Mouse (Mus musculus) hindbrain, embryonic 10.5 days (tissue): ENCODE data around the gene Pacrg. TPM values are rescaled to one million over a fixed set of nuclear protein-coding genes. Genes with fewer than 3 reads are reported as not detected.

Experiments used
- DNase-seq: peaks from one replicate; pipeline ENCODE4 v3.0.0-alpha.2; 2017; ENCODE audit warnings: low spot score
- H3K27ac ChIP-seq: fragments of 300-500 bp; sonication (generic); 2 replicates; pipeline ENCODE4 v1.5.1; 2016; ENCODE audit warnings: mild to moderate bottlenecking, moderate library complexity
- H3K27me3 ChIP-seq: fragments of 300-500 bp; sonication (generic); 2 replicates; pipeline ENCODE4 v1.6.1; 2016; ENCODE audit warnings: mild to moderate bottlenecking; ENCODE audit not compliant: poor library complexity, insufficient read depth, severe bottlenecking
- H3K36me3 ChIP-seq: fragments of 300-500 bp; sonication (generic); 2 replicates; pipeline ENCODE4 v1.6.1; 2016; ENCODE audit warnings: mild to moderate bottlenecking, moderate library complexity
- H3K4me1 ChIP-seq: fragments of 300-500 bp; sonication (generic); replicated peaks from 2 replicates; pipeline ENCODE4 v1.6.1; 2016; ENCODE audit warnings: mild to moderate bottlenecking
- H3K4me3 ChIP-seq: fragments of 300-500 bp; sonication (generic); 2 replicates; pipeline ENCODE4 v1.5.1; 2016; ENCODE audit warnings: mild to moderate bottlenecking, moderate library complexity
- H3K9me3 ChIP-seq: fragments of 300-500 bp; sonication (generic); 2 replicates; pipeline ENCODE4 v1.6.1; 2016; ENCODE audit warnings: mild to moderate bottlenecking, moderate library complexity
- WGBS: fragments of 180-500 bp; shearing (Covaris S2); methylation state at CpG from one replicate; pipeline ENCODE4 v1.1.7; 2016; 5-methylcytosine and 5-hydroxymethylcytosine counted together
- polyA plus RNA-seq: library from polyadenylated mRNA; unstranded; fragments of >200 nt; fragmentation: Nextera tagmentation; extraction: Ambion mirVana; gene quantifications from 2 replicates; pipeline ENCODE4 v1.2.1, GENCODE M21; 2016

Gene Pacrg
- polyA plus RNA-seq, 1 experiment from 2014 or later, result 5.5 TPM

GRCm38 (mm10) chr17:10784401-10784920, 55.6 kb downstream of the Pacrg start:
- no peaks in the 10 kb centered on the region for H3K27me3 ChIP-seq
- H3K4me3 ChIP-seq, result no peak overlapping the region
- no peak overlapping the region for H3K27ac ChIP-seq
- DNase-seq, result no peak
- H3K9me3 ChIP-seq, result no peaks in the 10 kb centered on the region
- no peaks in the 10 kb centered on the region for H3K4me1 ChIP-seq
- H3K36me3 ChIP-seq, result no peaks in the 10 kb centered on the region
- 87% methylated on average over 4 of the region's 4 CpGs for WGBS

DNA sequence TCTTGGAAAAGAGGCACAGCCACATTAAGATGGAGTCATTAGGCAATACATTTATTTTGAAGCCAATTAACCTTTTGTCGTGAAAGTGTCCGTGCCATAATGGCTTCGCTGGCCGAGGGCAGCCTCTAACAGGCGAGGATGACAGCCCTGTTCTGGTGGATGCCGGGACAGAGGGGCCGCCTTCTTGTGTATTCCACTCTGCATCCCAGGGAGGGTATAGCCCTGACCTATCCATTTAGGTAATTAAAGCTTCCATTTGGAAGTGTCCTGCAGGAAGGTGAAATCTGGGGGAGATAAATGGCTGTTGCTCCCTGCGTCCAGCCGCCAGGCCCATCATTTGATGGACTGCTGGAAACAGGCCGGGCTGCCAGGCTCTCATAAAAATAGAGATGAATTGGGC, 63.6 kb downstream of the Pacrg start:
- 48% methylated on average over 10 of the region's 10 CpGs for WGBS

DNA sequence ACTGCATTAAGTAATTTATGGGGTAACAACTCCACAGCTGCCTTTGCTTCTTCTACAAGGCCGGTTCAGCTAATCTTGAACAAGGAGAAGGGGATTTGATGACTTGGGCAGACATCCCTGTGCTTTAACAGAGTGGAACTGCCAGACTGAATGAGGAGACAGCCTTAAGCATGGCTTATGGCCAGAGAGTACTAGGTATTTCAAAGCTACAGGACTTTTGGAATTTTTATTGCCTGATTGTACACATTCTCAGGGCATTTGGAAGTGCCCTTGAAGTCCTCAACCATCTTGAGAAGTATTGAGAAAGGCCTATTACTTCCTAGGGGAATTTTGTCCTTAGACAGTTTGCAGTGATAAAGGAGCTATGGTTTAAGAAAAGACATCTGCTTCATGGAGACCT, 65.6 kb downstream of the Pacrg start:
- DNase-seq, result no peak
- Histone ChIP-seq H3K27ac (no peak overlapping the region), H3K36me3 (no peaks in the 10 kb centered on the region), H3K9me3 (no peaks in the 10 kb centered on the region), H3K27me3 (no peaks in the 10 kb centered on the region), H3K4me1 (peaks cover 16% of the 10 kb centered on the region), H3K4me3 (no peak overlapping the region)
- 86% methylated on average over 1 of the region's 1 CpGs for WGBS

More for the DNA sequence above, 63.6 kb downstream of the Pacrg start:
- H3K4me3 ChIP-seq, result no peak overlapping the region
- no peaks in the 10 kb centered on the region for H3K27me3 ChIP-seq
- H3K4me1 ChIP-seq, result peaks cover 10% of the 10 kb centered on the region
- no peaks in the 10 kb centered on the region for H3K36me3 ChIP-seq
- peak; percentile 11 for DNase-seq
- no peak overlapping the region for H3K27ac ChIP-seq
- H3K9me3 ChIP-seq, result no peaks in the 10 kb centered on the region

GRCm38 (mm10) chr17:10772207-10772606, 67.9 kb downstream of the Pacrg start:
- no peak overlapping the region for H3K27ac ChIP-seq
- peaks cover 18% of the 10 kb centered on the region for H3K4me1 ChIP-seq
- no peaks in the 10 kb centered on the region for H3K36me3 ChIP-seq
- no peak for DNase-seq
- no peak overlapping the region for H3K4me3 ChIP-seq
- no peaks in the 10 kb centered on the region for H3K9me3 ChIP-seq
- 68% methylated on average over 3 of the region's 3 CpGs for WGBS
- H3K27me3 ChIP-seq, result no peaks in the 10 kb centered on the region

DNA sequence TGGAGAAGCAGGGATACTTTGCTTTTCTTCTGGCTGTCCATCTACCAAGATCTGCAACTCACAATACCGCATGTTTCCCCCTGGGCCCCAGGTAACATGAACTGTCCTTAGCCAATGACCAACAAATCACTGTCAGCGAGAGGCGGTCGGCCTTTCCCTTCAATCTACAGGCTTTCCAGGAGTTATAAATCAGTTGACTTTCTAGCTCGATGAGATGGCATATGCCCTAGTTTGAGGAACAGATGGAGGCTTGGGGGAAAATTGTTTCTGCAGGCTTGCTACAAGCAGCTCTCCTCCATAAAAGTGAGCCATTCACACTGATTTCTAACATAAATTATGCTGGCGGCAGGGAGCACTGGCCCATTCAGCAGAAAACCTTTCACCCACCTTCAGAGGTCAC, 70.2 kb downstream of the Pacrg start:
- no peaks in the 10 kb centered on the region for H3K9me3 ChIP-seq
- H3K27me3 ChIP-seq, result no peaks in the 10 kb centered on the region
- H3K27ac ChIP-seq, result no peak overlapping the region
- no peaks in the 10 kb centered on the region for H3K36me3 ChIP-seq
- DNase-seq, result no peak
- H3K4me3 ChIP-seq, result no peak overlapping the region
- peaks cover 8% of the 10 kb centered on the region for H3K4me1 ChIP-seq
- WGBS, result 78% methylated on average over 6 of the region's 6 CpGs

DNA sequence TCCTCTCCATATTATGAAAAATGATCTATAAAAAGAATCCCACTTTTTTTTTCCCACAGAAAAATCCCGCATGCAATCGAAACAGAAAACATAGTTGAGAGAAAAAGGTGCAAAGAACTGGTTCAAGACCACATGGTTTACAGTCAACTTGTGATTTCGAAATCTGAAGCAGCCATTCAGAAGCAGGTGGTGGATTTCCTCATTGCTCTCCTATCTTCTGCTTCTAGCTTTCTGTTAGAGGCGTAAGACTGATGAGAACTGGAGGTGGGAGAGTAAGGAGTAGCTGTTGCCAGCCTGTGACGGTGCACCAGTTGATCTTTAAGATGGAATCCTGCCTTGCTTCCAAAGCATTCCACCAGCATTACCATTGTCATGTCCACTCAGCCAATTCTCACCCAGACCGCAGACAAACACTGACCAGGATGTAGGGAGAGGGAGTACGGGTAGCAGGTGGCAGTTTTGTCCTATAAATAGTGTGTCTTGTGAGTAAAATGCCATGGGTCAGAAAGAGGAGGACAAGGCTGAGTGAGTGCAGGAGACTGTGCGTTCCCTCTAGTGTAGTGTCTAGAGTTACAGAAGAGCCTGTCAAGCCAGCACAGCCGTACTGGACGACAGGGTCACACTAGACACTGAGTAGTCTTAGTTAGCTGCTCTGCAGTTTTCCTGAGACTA, 73.2 kb downstream of the Pacrg start:
- Histone ChIP-seq H3K4me3 (no peak overlapping the region), H3K36me3 (no peaks in the 10 kb centered on the region), H3K27ac (no peak overlapping the region), H3K27me3 (no peaks in the 10 kb centered on the region), H3K4me1 (peaks cover 8% of the 10 kb centered on the region), H3K9me3 (no peaks in the 10 kb centered on the region)
- 85% methylated on average over 10 of the region's 10 CpGs for WGBS
- no peak for DNase-seq

DNA sequence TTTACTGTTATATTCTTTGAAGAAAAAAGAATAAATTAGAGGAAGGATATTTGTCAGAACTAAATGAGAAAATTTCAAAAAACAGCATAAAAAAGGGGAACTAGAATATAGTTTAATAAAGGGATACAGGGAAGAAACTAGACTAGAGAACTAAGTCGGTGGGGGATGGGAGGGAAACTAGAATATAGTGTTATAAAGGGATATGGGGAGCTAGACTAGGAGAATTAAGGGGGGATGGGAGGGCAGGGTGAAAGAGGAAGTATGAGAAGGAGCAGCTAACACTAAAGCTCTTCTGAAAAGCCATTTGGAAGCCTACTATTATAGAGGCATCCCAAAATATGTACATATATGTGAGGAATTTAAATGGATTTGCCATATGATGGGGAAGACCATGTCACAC, 75.8 kb downstream of the Pacrg start:
- DNase-seq, result no peak
- H3K4me3 ChIP-seq, result no peak overlapping the region
- H3K36me3 ChIP-seq, result no peaks in the 10 kb centered on the region
- WGBS, result 97% methylated on average over 1 of the region's 1 CpGs
- no peak overlapping the region for H3K27ac ChIP-seq
- peaks cover under 1% of the 10 kb centered on the region for H3K4me1 ChIP-seq
- H3K27me3 ChIP-seq, result no peaks in the 10 kb centered on the region
- no peaks in the 10 kb centered on the region for H3K9me3 ChIP-seq

- H3K9me3 ChIP-seq, result no peaks in the 10 kb centered on the region
- no peaks in the 10 kb centered on the region for H3K27me3 ChIP-seq
- no peaks in the 10 kb centered on the region for H3K36me3 ChIP-seq
- no peak overlapping the region for H3K4me3 ChIP-seq
- DNase-seq, result no peak
- WGBS, result 90% methylated on average over 5 of the region's 5 CpGs
- no peak overlapping the region for H3K27ac ChIP-seq
- no peaks in the 10 kb centered on the region for H3K4me1 ChIP-seq
Observed at GRCm38 (mm10) chr17:10757455-10757854, 82.7 kb downstream of the Pacrg start.

DNA sequence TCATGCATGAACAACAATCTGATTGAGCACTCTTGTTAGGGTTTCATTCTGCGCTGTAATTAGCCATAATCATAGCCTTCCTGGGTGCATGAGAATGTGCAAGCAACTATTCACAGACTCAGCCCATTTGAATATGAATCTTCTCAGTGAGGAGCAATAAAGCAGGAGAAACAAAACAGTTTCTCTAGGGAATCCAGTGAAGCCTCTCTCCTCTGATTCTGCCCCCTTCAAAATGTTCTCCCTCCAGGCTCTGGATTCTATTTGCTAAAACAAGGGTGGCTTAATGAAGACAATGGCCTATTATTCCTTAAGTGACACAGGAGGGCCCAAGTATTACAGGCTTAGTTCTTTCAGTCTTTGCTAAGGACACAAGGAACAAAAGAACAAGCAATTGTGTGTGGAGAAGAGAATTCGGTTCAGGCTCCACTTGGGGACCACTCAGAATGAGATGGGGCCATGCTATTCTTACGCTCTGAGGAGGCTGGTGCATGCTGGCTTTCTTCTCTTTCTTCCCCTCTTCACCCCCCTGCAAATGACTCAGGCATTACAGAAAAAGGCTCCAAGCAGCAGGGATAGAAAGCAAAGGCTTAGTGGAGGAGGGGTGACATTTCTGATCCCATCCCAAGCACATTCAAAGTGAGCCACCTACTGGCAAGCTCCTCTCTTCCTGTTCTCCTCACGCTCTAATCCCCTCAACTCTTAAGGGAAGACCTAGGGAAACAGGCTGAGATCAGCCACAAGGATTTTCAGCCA, 95.2 kb downstream of the Pacrg start:
- H3K27me3 ChIP-seq, result no peaks in the 10 kb centered on the region
- H3K36me3 ChIP-seq, result no peaks in the 10 kb centered on the region
- peak overlapping the region; percentile 84 for H3K27ac ChIP-seq
- no peaks in the 10 kb centered on the region for H3K9me3 ChIP-seq
- H3K4me1 ChIP-seq, result peaks cover 35% of the 10 kb centered on the region
- WGBS, result 6% methylated on average over 4 of the region's 4 CpGs
- peak; percentile 70 for DNase-seq
- no peak overlapping the region for H3K4me3 ChIP-seq

- Histone ChIP-seq H3K4me3 (no peak overlapping the region), H3K27ac (no peak overlapping the region), H3K9me3 (no peaks in the 10 kb centered on the region), H3K27me3 (no peaks in the 10 kb centered on the region), H3K36me3 (no peaks in the 10 kb centered on the region), H3K4me1 (peaks cover 16% of the 10 kb centered on the region)
- WGBS, result 87% methylated on average over 2 of the region's 2 CpGs
- no peak for DNase-seq
Observed at GRCm38 (mm10) chr17:10740083-10740482, 100.0 kb downstream of the Pacrg start.

- no peaks in the 10 kb centered on the region for H3K27me3 ChIP-seq
- H3K4me1 ChIP-seq, result no peaks in the 10 kb centered on the region; the same call in 1 of the 2 replicates
- no peak for DNase-seq
- H3K36me3 ChIP-seq, result no peaks in the 10 kb centered on the region
- H3K9me3 ChIP-seq, result no peaks in the 10 kb centered on the region
- no peak overlapping the region for H3K27ac ChIP-seq
- H3K4me3 ChIP-seq, result no peak overlapping the region
Observed at GRCm38 (mm10) chr17:10737966-10738365, 102.1 kb downstream of the Pacrg start.

- no peak overlapping the region for H3K27ac ChIP-seq
- no peak for DNase-seq
- no peaks in the 10 kb centered on the region for H3K9me3 ChIP-seq
- 81% methylated on average over 6 of the region's 6 CpGs for WGBS
- H3K27me3 ChIP-seq, result no peaks in the 10 kb centered on the region
- H3K4me3 ChIP-seq, result no peak overlapping the region
- no peaks in the 10 kb centered on the region for H3K36me3 ChIP-seq
- H3K4me1 ChIP-seq, result no peaks in the 10 kb centered on the region
Observed at GRCm38 (mm10) chr17:10734733-10735132, 105.4 kb downstream of the Pacrg start.

- H3K36me3 ChIP-seq, result no peaks in the 10 kb centered on the region
- no peak for DNase-seq
- no peaks in the 10 kb centered on the region for H3K4me1 ChIP-seq
- H3K9me3 ChIP-seq, result no peaks in the 10 kb centered on the region
- H3K4me3 ChIP-seq, result no peak overlapping the region
- H3K27ac ChIP-seq, result no peak overlapping the region
- 55% methylated on average over 4 of the region's 4 CpGs for WGBS
- H3K27me3 ChIP-seq, result no peaks in the 10 kb centered on the region
Observed at GRCm38 (mm10) chr17:10732303-10733048, 107.6 kb downstream of the Pacrg start.
